Mouse (Mus musculus): ENCODE data around the gene Mindy4.

The Mindy4 gene

DNA sequence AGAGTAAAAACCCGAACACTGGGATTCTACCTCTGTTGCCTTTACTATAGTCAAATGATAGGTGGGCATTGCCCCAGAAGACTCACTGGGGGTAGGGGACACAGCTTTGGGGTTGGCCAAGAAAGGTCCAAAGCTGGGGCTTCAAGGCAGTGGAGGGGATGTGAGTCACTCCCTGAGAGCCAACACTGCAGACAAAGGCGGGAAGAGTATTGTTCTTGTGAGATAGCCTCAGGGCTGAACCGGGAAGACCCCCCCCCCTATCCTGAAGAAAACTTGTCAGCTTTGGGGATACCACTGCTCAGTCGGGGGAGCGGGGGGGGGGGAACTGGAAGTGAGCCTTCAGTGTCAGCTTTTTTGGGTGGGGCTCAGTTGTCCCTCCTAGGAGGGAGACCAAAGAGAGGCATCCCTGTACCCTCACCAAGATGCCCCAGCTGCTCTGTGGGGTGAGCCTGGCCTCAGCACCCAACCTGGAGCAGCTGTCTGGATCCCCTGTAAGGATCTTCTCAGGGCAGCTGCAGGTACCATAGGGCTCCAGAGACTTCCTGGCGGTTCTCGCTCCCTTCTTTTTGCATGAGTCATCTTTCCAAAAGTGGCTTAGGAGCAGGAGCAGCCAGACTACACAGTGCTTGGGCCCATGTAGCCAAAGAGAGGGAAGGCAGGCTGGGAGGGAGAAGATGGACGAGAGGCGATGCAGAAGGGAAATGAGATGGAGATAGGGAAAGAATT lies 141.3 kb downstream of the Mindy4 start:
- DNase-seq, result no peak

DNA sequence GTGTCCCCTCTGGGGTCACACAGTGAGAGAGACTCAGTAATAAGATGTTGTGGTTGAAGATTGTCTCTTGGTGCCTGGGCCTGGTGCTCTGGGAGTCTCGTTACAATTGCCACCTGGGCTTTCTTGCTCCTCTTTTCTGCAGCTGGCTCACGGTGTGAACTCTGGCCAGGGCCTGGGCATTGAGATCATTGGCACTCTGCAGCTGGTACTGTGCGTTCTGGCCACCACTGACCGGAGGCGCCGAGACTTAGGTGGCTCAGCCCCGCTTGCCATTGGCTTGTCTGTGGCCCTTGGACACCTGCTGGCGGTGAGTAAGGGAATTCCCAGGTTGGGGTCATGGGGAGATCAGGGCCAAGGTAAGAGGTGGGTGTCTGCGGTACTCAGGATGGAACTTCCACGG lies 142.1 kb downstream of the Mindy4 start:
- no peak for DNase-seq

DNA sequence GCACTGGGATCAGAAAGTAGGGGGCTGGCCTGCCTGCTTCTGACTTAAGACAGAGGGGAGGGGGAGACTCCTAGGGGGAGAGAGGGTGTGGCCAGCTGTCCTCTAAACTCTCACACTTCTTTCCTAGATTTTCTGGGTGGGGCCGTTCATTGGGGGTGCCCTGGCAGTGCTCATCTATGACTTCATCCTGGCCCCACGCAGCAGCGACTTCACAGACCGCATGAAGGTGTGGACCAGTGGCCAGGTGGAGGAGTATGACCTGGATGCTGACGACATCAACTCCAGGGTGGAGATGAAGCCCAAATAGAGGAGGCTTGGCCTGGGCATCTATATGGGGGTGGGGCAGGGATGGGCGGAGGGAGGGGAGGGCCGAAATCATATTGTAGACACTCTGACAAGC lies 143.3 kb downstream of the Mindy4 start:
- no peak for DNase-seq

DNA sequence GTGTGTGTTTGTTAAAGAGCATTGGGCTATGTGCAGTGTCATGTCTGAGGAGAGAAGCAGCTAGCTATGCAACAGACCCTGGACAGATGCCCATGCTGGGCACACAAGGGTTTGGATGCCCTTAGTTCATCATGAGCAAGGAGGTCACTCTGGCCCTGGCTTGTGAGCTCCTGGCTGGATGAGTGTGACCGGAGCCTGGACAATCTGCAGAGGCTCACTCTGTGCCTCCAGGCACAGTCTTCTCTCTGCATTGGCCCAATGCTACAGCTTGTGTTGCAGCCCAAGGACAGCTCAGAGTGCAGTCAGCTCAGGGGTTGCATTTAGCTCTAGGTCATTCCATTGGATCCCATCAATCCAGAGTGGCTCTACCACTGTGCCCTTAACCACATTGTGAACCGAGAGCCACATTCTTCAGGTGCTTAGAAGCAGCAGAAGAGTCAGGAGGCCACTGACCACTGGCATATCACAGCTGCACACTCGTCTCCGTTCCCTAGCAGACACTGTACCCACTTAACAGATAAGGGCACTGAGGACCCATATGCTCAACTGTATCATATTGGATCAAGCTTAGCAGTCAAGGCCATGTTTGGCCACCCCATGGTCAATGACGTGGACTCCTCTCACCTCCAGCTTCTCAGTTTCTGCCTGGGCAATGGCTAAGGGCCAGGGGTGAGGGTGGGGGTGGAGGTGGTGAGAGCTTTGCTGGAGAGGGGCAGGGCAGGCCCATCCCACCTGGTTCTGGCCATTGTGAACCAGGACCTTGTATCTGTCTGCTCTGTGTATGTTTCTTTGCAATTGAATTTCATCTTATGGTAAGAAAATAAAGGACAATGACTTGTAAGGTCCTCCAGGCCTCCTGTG lies 144.8 kb downstream of the Mindy4 start:
- no peak for DNase-seq

DNA sequence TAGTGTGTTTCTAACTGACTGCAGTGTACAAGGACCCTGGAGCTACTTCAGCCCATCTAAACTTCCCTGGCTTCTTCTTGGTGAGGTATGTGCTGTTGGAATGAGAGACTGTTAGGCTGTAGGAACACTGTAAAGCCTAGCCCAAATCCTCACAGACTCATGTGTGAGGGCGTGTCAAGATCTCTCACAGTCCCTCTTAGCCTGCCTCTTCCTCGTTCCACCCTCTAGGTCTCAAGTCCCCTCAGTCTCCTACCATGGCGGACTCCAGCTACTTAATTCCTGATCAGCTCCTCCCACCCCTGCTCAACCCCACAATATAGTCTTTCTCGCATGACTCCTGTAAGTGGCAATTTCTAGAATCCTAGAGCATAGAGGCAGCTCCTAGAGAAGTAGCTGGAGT lies 146.0 kb downstream of the Mindy4 start:
- DNase-seq, result no peak

DNA sequence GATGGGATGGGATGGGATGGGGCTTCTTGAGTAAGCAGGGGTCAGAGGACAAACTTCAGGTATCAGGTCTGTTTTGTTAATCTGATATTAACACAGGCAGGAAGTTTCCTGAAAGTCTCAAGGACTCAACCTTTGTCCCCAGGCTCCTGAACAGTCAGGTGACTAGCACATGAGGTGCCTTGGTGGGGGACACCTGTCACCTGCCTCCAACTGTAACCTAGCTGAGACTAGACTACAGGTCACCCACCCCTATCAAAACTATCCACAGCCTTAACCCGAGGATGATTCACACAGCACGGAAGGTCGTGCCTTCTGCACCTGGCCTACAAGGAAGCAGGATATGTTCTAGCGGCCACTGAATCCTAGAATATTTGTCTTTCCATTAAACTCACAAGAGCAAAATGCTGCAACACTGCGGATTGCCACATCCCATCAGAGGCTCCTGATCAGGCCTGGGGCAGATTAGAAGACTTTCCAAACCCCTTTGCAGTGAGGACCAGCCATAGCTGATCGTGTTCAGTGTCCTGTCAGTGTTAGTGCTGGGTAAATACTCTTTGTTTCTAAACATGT lies 147.3 kb downstream of the Mindy4 start:
- DNase-seq, result no peak

DNA sequence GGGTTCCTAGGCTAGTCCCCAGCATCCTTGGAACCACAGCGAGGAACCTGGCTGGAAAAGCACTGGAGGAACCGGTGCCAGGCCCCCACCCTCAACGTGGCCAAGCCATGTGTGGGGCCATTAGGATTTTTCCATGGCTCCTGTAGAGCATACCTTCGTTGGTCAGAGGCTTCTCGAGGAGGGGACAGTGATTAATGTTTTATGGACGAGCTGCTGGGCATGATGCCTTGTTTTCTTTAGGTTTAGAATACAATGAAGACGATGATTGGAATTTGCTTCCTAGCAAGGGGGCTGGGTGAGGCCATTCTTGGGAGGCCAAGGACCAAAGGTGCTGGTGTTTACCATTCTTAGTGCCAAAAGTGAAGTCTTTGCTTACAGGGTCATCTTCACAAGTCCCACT lies 148.5 kb downstream of the Mindy4 start:
- no peak for DNase-seq

DNA sequence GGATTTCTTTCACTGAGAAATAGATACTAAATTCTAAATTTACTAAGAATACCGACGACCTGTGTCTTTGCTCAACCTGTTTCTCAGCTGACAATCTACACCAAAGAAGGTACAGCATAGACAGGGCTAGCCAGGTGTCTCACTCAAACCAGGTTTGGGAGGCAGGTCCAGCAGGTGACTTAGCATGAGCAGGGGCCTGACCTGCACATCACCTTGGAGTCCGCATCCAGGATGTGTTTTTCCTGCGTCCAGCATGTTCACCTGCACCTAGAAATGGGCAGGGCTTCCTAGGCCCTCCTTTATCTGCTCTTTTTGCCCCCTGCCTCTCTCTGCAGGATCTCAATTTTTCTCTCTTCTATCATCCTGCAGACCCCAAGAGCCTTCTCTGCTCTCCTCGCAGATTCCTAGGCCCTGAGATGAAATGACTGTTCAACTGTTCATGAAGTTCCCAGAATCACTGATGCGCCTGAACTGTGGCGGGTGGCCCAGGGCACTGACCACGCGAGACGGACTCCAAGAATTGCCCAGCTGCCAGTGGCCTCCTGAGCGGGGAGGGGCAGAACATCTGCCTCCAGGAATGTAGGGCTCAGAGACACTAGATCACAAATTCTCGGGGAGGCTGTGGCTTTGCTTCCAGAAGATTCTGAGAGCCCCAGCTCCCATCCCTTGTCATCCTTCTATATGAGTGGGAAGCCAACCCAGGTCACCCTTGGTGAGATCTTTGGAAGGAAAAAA lies 150.7 kb downstream of the Mindy4 start:
- DNase-seq, result no peak

DNA sequence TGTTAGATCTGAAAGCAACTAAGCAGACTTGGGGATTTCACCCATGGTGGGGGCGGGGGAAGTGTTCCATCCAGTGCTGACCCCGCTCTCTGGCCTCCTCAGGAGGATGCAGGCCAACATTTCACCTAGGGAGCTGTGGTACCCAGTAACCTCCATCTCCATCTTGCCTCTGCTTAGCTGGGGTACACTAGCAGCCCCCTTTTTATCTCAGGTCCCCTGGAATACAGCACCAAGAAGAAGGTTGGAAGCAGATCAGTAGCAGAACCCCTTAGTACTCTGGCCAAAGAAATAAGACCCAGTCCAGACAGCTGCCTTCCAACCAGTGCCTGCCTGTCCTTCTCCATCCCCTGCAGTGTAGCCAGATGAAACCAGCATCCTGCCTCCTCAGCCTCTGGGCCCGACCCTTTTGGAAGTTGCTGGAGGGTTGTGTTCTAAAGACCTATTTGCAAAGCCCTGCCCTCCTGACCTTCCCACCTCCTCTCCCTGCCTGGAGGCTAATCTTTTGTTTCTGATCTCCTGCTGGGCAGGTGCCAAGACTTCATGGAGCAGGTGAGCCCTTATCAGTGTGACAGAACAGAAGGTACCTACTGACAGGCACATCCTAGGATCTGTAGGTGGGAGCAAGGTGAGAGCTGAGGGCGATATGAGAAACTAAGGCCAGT lies 151.4 kb downstream of the Mindy4 start:
- no peak for DNase-seq

DNA sequence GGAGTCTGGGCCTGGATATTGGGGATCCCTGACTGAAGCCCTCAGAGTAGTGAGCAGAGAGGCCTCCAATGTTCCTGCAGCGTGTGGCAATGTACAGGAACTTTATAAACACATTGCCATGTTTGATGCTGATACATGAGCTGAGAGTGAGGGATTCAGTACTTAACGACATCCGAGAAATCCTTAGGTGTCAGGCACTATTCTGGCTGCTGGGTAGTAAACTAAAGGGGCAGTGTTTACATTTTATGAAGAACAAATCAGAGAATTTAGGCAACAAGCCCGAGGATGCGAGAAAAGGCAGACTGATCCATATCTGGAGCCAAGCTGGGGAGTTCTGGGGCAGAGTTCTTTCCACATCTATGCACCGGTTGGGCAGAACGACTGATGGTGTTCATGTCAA lies 152.4 kb downstream of the Mindy4 start:
- DNase-seq, result no peak

DNA sequence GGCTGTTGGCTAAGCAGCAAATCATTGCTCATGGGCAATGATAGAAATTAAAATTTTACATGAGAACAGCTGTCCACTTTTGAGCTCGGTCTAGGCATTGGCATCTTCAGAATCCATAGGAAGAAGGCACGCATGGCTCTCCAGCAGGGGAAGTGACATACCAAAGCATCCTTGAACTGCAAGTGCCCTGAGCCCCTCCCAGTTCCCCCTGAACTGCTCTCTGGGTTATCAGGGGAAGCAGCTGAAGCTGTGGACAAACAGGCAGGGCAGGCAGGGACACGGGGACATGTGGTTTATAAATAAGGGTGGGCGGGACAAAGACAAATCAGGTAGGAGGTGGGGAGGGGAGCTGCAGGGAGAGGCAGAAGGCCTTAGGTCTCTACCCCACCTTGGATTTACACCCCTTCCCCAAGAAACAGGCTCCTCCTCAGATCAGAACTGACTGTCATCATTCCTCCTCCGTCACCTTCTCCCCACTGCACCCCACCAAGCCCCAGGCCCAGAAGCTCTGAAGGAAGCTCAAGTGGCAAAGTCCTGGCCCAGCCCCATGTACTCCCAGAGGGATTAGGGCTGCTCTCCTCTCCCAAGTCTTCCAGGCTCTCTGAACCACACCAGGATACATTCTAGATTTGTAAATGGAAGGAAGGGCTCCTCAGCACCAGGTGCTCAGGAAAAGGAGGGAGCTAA lies 153.0 kb downstream of the Mindy4 start:
- no peak for DNase-seq

DNA sequence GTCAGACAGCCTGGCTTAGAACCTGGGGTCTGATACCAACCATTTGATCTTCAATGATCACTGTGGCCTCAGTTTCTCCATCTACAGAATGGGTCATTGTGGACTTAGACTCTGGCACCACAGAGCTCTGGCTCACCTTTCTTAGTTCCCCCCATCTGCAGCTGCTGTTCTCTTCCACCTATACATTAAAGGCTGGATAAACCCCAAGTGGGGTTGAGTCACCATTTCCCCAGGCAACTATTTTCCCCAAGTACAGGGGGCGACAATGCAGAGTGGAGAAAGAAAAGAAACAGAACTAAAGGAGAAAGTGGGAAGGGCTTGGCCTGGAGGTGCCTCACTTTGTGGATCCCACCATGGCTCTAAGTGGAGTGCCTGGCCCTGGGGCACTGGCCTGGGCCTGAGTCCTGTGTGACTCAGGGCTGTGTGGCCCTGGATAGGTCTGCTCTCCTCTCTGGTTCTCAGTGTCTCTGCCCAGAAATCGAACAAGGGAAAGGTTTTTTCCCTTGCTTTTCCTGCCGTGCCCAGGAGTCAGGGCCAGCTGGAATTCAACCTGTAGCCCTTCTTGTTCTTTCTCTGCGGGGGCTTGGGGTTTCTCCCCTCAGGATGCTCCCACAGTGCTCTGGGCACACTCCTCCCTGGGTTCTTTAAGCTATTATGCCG lies 153.9 kb downstream of the Mindy4 start:
- no peak for DNase-seq

DNA sequence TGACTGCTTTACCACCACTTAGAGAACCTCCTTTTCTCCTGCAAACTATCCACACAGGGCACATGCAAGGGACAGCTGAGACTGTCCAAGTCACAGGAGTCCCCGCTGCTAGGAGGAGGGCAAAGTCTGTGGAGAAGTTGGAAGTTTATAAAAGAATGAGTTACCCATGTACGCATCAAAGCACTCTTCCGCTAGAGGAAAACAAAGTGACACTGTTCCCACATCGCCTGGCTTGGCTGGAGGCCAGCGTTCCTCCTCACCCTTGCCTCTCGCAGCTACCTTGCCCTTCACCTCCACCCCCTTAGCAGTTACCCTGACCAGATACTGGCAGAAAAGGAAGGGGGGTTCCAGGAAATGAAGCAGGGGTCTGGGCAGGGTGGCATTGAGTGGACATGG lies 154.5 kb downstream of the Mindy4 start:
- DNase-seq, result no peak

DNA sequence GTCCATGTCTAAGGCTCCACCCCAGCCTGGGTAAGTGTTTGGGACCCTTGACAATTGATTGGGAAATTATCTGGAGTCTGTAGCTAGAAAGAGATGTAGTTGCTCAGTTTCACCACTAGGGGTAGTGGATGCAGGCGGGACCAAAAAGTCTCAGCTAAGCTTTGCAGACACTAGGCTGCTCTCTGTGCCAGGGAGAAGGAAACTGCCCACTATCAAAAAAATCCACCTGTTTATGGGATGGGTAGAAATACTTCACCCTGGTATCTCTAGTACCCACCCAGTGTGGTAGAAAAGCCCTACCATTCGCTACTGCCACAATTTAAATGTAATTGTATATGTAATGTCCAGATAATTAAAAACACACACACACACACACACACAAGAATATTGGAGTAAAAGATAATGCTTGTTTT lies 155.6 kb downstream of the Mindy4 start:
- no peak for DNase-seq

DNA sequence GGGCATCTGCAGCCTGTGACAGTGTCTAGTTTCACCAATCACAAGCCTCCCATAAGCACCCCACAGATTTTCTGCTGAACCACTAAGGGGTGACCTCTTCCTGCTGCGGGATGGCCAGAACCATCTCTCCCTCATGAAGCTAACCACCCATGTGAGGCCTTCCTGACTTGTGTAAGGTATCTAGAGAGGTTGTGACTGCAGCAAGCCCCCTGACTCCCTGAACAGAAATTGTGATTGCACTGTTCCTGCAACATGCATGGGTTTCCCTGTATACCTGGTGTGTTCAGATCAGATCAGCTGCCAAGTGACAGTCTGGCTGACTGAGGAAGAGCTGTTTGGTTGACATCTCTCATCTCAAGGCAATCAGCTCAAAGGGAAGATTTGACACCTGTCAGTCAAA lies 159.5 kb downstream of the Mindy4 start:
- DNase-seq, result no peak

DNA sequence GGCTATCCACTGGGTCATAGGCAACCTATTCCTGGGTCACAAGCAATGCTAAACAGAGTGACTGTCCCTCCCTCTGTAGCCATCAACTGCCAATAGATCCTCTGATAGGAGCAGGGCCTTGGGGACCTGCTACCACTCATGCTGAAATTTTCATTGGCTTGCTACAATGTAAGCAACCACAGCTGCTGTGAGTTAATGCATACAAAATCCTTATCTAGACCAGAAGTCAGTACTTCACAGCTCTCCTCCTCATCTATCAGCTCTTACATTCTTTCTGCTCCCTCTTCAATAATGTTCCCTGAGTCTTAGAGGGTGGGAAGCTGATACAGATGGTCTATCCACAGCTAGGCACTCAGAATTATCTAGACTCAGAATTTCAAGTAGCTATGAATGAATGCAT lies 163.9 kb downstream of the Mindy4 start:
- DNase-seq, result no peak

Measured in cerebellum, adult 9-11 months (tissue).